8 mouse cellular contexts compared by ENCODE assay signal in genomic region chr14:75015856-75016714, GRCm38 (mm10). TPM values are rescaled to one million over a fixed set of nuclear protein-coding genes. Genes with fewer than 3 reads are reported as not detected.
A peak's percentile ranks its signal among the peaks of the same experiment; 100 is the strongest.
DNase-seq lines count a peak whose midpoint lies in the region; ATAC-seq and TF ChIP-seq lines count a peak whose summit lies in the region.

Rubcnl (plus strand) TSS chr14:75016027.

- peak; percentile 34 to 65 for DNase-seq in cerebellum, postnatal 4 days (ENCODE audit: low spot score in 2 of 2)
- DNase-seq in gastrocnemius, adult 2 months, result peak; percentile 72
- DNase-seq in hindbrain, postnatal 0 days (ENCODE audit: low spot score), result peak; percentile 92
- peak; percentile 37 to 39 for DNase-seq in left cerebral cortex, adult 8-10 months (ENCODE audit: low spot score in 2 of 2)
- DNase-seq in right cerebral cortex, postnatal 10 days (ENCODE audit: low spot score in 2 of 2), result peak; percentile 75 to 88
- peak; percentile 82 for DNase-seq in urinary bladder, postnatal 14 days (ENCODE audit: low spot score)

- intact Hi-C loops in gastrocnemius, adult 2 months (cut with DNase I), result no loop called here

- no peaks in the 10 kb centered on the region for H3K36me3 ChIP-seq in hindbrain, postnatal 0 days (ENCODE audit: insufficient read depth, low read length)
- H3K36me3 ChIP-seq in megakaryocyte, embryonic 14.5 days (replicated peaks; ENCODE audit: low read length), result no peaks in the 10 kb centered on the region

- H3K9ac ChIP-seq in hindbrain, postnatal 0 days (replicated peaks; ENCODE audit: low read length), result peak within 1 kb of the TSS; percentile 43

- H3K4me3 ChIP-seq in gastrocnemius, adult 2 months, result peak within 1 kb of the TSS; percentile 73
- H3K4me3 ChIP-seq in hindbrain, postnatal 0 days (ENCODE audit: low read length), result peak within 1 kb of the TSS; percentile 53
- peak within 1 kb of the TSS; percentile 96 for H3K4me3 ChIP-seq in megakaryocyte, embryonic 14.5 days (replicated peaks)

- H3K4me2 ChIP-seq in hindbrain, postnatal 0 days (ENCODE audit: low read depth, low read length), result peak within 1 kb of the TSS; percentile 97

- no peaks in the 10 kb centered on the region for H3K9me3 ChIP-seq in hindbrain, postnatal 0 days (ENCODE audit: low read length)
- no peaks in the 10 kb centered on the region for H3K9me3 ChIP-seq in megakaryocyte, embryonic 14.5 days

- ATAC-seq in activated CD4-positive, CD25-positive, alpha-beta regulatory T cell, adult 4 months, result peak; percentile 70
- ATAC-seq in hindbrain, postnatal 0 days, result peak; percentile 64

- no peaks in the 10 kb centered on the region for H3K27me3 ChIP-seq in hindbrain, postnatal 0 days (ENCODE audit: insufficient read depth, low read length)
- H3K27me3 ChIP-seq in megakaryocyte, embryonic 14.5 days (replicated peaks), result peaks cover 22% of the 10 kb centered on the region

- no peaks in the 10 kb centered on the region for H3K4me1 ChIP-seq in hindbrain, postnatal 0 days (ENCODE audit: insufficient read depth, low read length)
- peaks cover 33% of the 10 kb centered on the region for H3K4me1 ChIP-seq in megakaryocyte, embryonic 14.5 days

- WGBS in hindbrain, postnatal 0 days, result 2% methylated on average over 49 of the region's 49 CpGs

- TF ChIP-seq CTCF in gastrocnemius, adult 2 months (IDR thresholded peaks at IDR 0.05), result peak; percentile 86
- peak; percentile 91 for TF ChIP-seq CTCF in hindbrain, postnatal 0 days (IDR thresholded peaks at IDR 0.05; ENCODE audit: low read depth)

- H3K27ac ChIP-seq in gastrocnemius, adult 2 months, result peak within 1 kb of the TSS; percentile 63
- H3K27ac ChIP-seq in hindbrain, postnatal 0 days, result no peak within 1 kb of the TSS

RNA-seq across cellular contexts. Expression of gene Rubcnl, which starts in this region (rescaled TPM):
- polyA plus RNA-seq in activated CD4-positive, CD25-positive, alpha-beta regulatory T cell, adult 4 months (2017; shearing (Covaris generic)), result 1 to 10 TPM in 1 of 2 experiments, under 1 TPM in 1; 0.12 to 1.3 TPM
- total RNA-seq in gastrocnemius, adult 2 months (2021), result under 1 TPM; 0.08 to 0.18 TPM
- total RNA-seq in hindbrain, postnatal 0 days (2014; rRNA removed), result 0.26 and 0.79 TPM in 2 replicates
- 0.16 and 0.25 TPM in 2 replicates for polyA plus RNA-seq in hindbrain, postnatal 0 days (2015; fragmentation: Nextera tagmentation; extraction: Ambion mirVana)
- 1 to 10 TPM; 1.2 to 3.1 (median 2.0) TPM for total RNA-seq in left cerebral cortex, adult 8-10 months (2022)
- 0.11 TPM in 1 of 2 replicates, not detected in the other for polyA plus RNA-seq in megakaryocyte, embryonic 14.5 days (2012; ENCODE audit: insufficient read depth, low replicate concordance)

Comparison
In these comparisons a context has a peak if more than half of its experiments do, and no peak if none do; other contexts are left out.
1. Peak in DNase-seq, H3K4me3 ChIP-seq and H3K27ac ChIP-seq in gastrocnemius, adult 2 months; RNA of the gene not detected or under 1 TPM.
2. Peak in DNase-seq, ATAC-seq, H3K4me3 ChIP-seq, H3K9ac ChIP-seq and H3K4me2 ChIP-seq in hindbrain, postnatal 0 days; RNA of the gene not detected or under 1 TPM.
3. DNase-seq: peak in every context shown above with its lines; median percentile 92 in hindbrain, postnatal 0 days; 82 in urinary bladder, postnatal 14 days; 82 in right cerebral cortex, postnatal 10 days; 72 in gastrocnemius, adult 2 months; 50 in cerebellum, postnatal 4 days; 38 in left cerebral cortex, adult 8-10 months.